Mouse (Mus musculus): Measurements from ENCODE around the gene Ptpn23.
"Not testable (repeated sequence)": the region's sequence is repeated elsewhere in the genome, so short reads cannot be mapped to it uniquely, and the experiment has no call there.

The Ptpn23 gene

GRCm38 (mm10) chr9:110408099-110408773, at the start of gene Ptpn23:
Gene Ptpn23 (minus strand): TSS chr9:110408213.
- peak; percentile 96 for DNase-seq (ENCODE audit: low read depth)

GRCm38 (mm10) chr9:110452523-110452922, 44.5 kb upstream of the Ptpn23 start:
- peak; percentile 40 for DNase-seq (ENCODE audit: low read depth)

- DNase-seq (ENCODE audit: low read depth), result peak; percentile 93
Observed at GRCm38 (mm10) chr9:110448857-110449617, 41.0 kb upstream of the Ptpn23 start.

GRCm38 (mm10) chr9:110448356-110448755, 40.3 kb upstream of the Ptpn23 start:
- no peak for DNase-seq (ENCODE audit: low read depth)

GRCm38 (mm10) chr9:110440559-110440958, 32.5 kb upstream of the Ptpn23 start:
- DNase-seq (ENCODE audit: low read depth), result no peak

GRCm38 (mm10) chr9:110440049-110440448, 32.0 kb upstream of the Ptpn23 start:
- DNase-seq (ENCODE audit: low read depth), result no peak

GRCm38 (mm10) chr9:110436041-110436440, 28.0 kb upstream of the Ptpn23 start:
- DNase-seq (ENCODE audit: low read depth), result no peak

GRCm38 (mm10) chr9:110433045-110433444, 25.0 kb upstream of the Ptpn23 start:
- no peak for DNase-seq (ENCODE audit: low read depth)

- DNase-seq (ENCODE audit: low read depth), result no peak
Observed at GRCm38 (mm10) chr9:110431241-110431640, 23.2 kb upstream of the Ptpn23 start.

GRCm38 (mm10) chr9:110419511-110420112, 11.6 kb upstream of the Ptpn23 start, which contains the start of gene Ngp:
Gene Ngp (plus strand): TSS chr9:110419747.
- no peak for DNase-seq (ENCODE audit: low read depth)

- DNase-seq (ENCODE audit: low read depth), result no peak
Observed at GRCm38 (mm10) chr9:110413785-110414184, 5.8 kb upstream of the Ptpn23 start.

- DNase-seq (ENCODE audit: low read depth), result no peak
Observed at GRCm38 (mm10) chr9:110412926-110413325, 4.9 kb upstream of the Ptpn23 start.

GRCm38 (mm10) chr9:110410908-110411887, 3.2 kb upstream of the Ptpn23 start:
- peak; percentile 91 for DNase-seq (ENCODE audit: low read depth)

GRCm38 (mm10) chr9:110407311-110408098, 508 bp downstream of the Ptpn23 start:
- peak; percentile 59 for DNase-seq (ENCODE audit: low read depth)

- not testable (repeated sequence) for DNase-seq (ENCODE audit: low read depth)
Observed at GRCm38 (mm10) chr9:110403240-110403639, 4.8 kb downstream of the Ptpn23 start.

GRCm38 (mm10) chr9:110402731-110403130, 5.3 kb downstream of the Ptpn23 start:
- DNase-seq (ENCODE audit: low read depth), result no peak

- DNase-seq (ENCODE audit: low read depth), result no peak
Observed at GRCm38 (mm10) chr9:110400650-110401049, 7.4 kb downstream of the Ptpn23 start.

GRCm38 (mm10) chr9:110393295-110393694, 14.7 kb downstream of the Ptpn23 start:
- DNase-seq (ENCODE audit: low read depth), result no peak

- no peak for DNase-seq (ENCODE audit: low read depth)
Observed at GRCm38 (mm10) chr9:110390843-110391242, 17.2 kb downstream of the Ptpn23 start.

- DNase-seq (ENCODE audit: low read depth), result no peak
Observed at GRCm38 (mm10) chr9:110388011-110388410, 20.0 kb downstream of the Ptpn23 start.
